9 mouse cellular contexts compared by ENCODE assay signal in the genomic region with DNA sequence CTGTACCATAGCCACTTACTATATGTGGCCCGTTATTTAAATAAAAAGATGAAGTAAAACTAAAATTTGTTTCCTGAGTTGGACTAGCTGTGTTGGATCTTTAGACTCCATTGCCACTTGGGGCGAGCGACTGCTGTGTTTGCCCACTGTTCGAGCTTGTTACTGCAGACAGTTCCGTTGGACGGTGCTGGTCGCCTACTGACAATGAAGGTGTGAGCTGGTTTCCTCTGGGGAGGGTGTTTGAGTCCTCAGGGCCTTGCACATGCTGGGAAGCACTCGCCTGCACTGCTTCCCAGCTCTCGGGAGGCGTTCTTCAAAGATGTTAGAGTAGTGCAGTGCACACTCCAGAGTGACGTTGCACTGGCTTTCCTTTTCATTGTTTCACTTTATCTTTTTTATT. TPM values are rescaled to one million over a fixed set of nuclear protein-coding genes. Genes with fewer than 3 reads are reported as not detected.
DNase-seq lines count a peak whose midpoint lies in the region; ATAC-seq and TF ChIP-seq lines count a peak whose summit lies in the region.
"Had no signal": no experiment of that assay in that cellular context is flagged by ENCODE, and none has a peak within 500 bp of the region (broad histone marks: within the 10 kb centered on the region; RNA-seq: fewer than 3 reads in every experiment).

No protein-coding gene starts in this region.

- H3K36me3 ChIP-seq in heart, embryonic 14.5 days (ENCODE audit: control insufficient read depth, insufficient read depth, low read length), result peaks cover 4% of the 10 kb centered on the region; the same call in 1 of the 2 replicates
- H3K36me3 ChIP-seq in liver, embryonic 16.5 days (ENCODE audit: control insufficient read depth, insufficient read depth), result no peaks in the 10 kb centered on the region
- no peaks in the 10 kb centered on the region for H3K36me3 ChIP-seq in stomach, embryonic 16.5 days (ENCODE audit: control insufficient read depth, insufficient read depth, low read length)

- H3K4me2 ChIP-seq in heart, embryonic 14.5 days (ENCODE audit: low read length), result peak overlapping the region; percentile 79
- peak overlapping the region; percentile 76 for H3K4me2 ChIP-seq in liver, embryonic 16.5 days (ENCODE audit: low read depth, low read length)
- peak overlapping the region; percentile 87 for H3K4me2 ChIP-seq in stomach, embryonic 16.5 days (ENCODE audit: low read depth, low read length)

- no peak for DNase-seq in layer of hippocampus, adult 2 months (ENCODE audit: low spot score in 2 of 2)
- no peak for DNase-seq in layer of hippocampus, adult 9-11 months
- DNase-seq in R1 (ENCODE audit: low read depth, low spot score), result peak; percentile 25
- no peak for DNase-seq in layer of hippocampus, postnatal 36 days
- DNase-seq in adrenal gland, postnatal 25 days, result no peak

- H3K4me1 ChIP-seq in heart, embryonic 14.5 days (ENCODE audit: control insufficient read depth in 2 of 2, insufficient read depth in 2 of 2, low read length in 2 of 2), result peaks cover 17 to 55% of the 10 kb centered on the region in 2 experiments
- peaks cover 47% of the 10 kb centered on the region for H3K4me1 ChIP-seq in liver, embryonic 16.5 days (ENCODE audit: control insufficient read depth, low read depth, low read length)
- H3K4me1 ChIP-seq in stomach, embryonic 16.5 days (ENCODE audit: control insufficient read depth, insufficient read depth, low read length), result peaks cover 49% of the 10 kb centered on the region

- peak overlapping the region; percentile 99 for H3K9ac ChIP-seq in heart, embryonic 14.5 days (ENCODE audit: low read length)
- H3K9ac ChIP-seq in liver, embryonic 16.5 days (ENCODE audit: low read depth, low read length), result peak overlapping the region; percentile 13; the same call in 1 of the 2 replicates
- H3K9ac ChIP-seq in stomach, embryonic 16.5 days (ENCODE audit: low read length), result peak overlapping the region; percentile 56

- H3K27me3 ChIP-seq in heart, embryonic 14.5 days (ENCODE audit: control insufficient read depth, insufficient read depth, low read length), result no peaks in the 10 kb centered on the region
- H3K27me3 ChIP-seq in liver, embryonic 16.5 days (ENCODE audit: control insufficient read depth, insufficient read depth, low read depth, low read length), result no peaks in the 10 kb centered on the region
- H3K27me3 ChIP-seq in stomach, embryonic 16.5 days (ENCODE audit: control insufficient read depth, insufficient read depth, low read length), result no peaks in the 10 kb centered on the region

- TF ChIP-seq CTCF in layer of hippocampus, adult 2 months (conservative IDR thresholded peaks at IDR 0.05), result no peak

- H3K4me3 ChIP-seq in layer of hippocampus, adult 2 months, result peak overlapping the region; percentile 85
- peak overlapping the region; percentile 33 to 99 for H3K4me3 ChIP-seq in heart, embryonic 14.5 days (ENCODE audit: control insufficient read depth in 1 of 2, insufficient read depth in 1 of 2, low read depth in 1 of 2, low read length in 2 of 2)
- peak overlapping the region; percentile 98 for H3K4me3 ChIP-seq in liver, embryonic 16.5 days (ENCODE audit: low read depth, low read length)
- peak overlapping the region; percentile 85 for H3K4me3 ChIP-seq in stomach, embryonic 16.5 days (replicated peaks; ENCODE audit: low read length)

- no peaks in the 10 kb centered on the region for H3K9me3 ChIP-seq in heart, embryonic 14.5 days (ENCODE audit: control insufficient read depth, low read length)
- no peaks in the 10 kb centered on the region for H3K9me3 ChIP-seq in liver, embryonic 16.5 days (replicated peaks; ENCODE audit: control insufficient read depth, low read length)
- no peaks in the 10 kb centered on the region for H3K9me3 ChIP-seq in stomach, embryonic 16.5 days (replicated peaks; ENCODE audit: control insufficient read depth, low read length)

- 10% methylated on average over 11 of the region's 11 CpGs for WGBS in heart, embryonic 14.5 days
- WGBS in liver, embryonic 16.5 days (ENCODE audit: insufficient replicate concordance), result 17% methylated on average over 11 of the region's 11 CpGs
- 40% methylated on average over 11 of the region's 11 CpGs for WGBS in stomach, embryonic 16.5 days

- H3K27ac ChIP-seq in layer of hippocampus, adult 2 months, result peak overlapping the region; percentile 98
- H3K27ac ChIP-seq in heart, embryonic 14.5 days (replicated peaks in 1 of 2; ENCODE audit: control insufficient read depth in 1 of 2, insufficient read depth in 1 of 2, low read depth in 2 of 2, low read length in 2 of 2), result peak overlapping the region; percentile 89 to 90
- peak overlapping the region; percentile 97 for H3K27ac ChIP-seq in liver, embryonic 16.5 days (ENCODE audit: low read length)
- peak overlapping the region; percentile 91 for H3K27ac ChIP-seq in stomach, embryonic 16.5 days (ENCODE audit: low read length)

- ATAC-seq in heart, embryonic 14.5 days (ENCODE audit: insufficient number of reproducible peaks, insufficient read depth, low FRiP score, low read depth), result no peak
- ATAC-seq in liver, embryonic 16.5 days (ENCODE audit: low read depth), result no peak
- ATAC-seq in stomach, embryonic 16.5 days (ENCODE audit: insufficient read depth, low FRiP score), result no peak

RNA-seq across cellular contexts. Expression of gene Arpc2, which starts 3.7 kb away (rescaled TPM):
- total RNA-seq in layer of hippocampus, adult 2 months (2021), result 100 to 1,000 TPM; 393 to 396 TPM
- polyA plus RNA-seq in heart, embryonic 14.5 days (2014; fragmentation: Nextera tagmentation; extraction: Ambion mirVana), result 351 and 359 TPM in 2 replicates
- polyA plus RNA-seq in liver, embryonic 16.5 days (2015; fragmentation: Nextera tagmentation; extraction: Ambion mirVana), result 181 and 187 TPM in 2 replicates
- 544 and 546 TPM in 2 replicates for polyA plus RNA-seq in stomach, embryonic 16.5 days (2015; fragmentation: Nextera tagmentation; extraction: Ambion mirVana)
- total RNA-seq in layer of hippocampus, postnatal 36 days (2021), result 100 to 1,000 TPM; 394 to 402 TPM
- 170 and 172 TPM in 2 replicates for total RNA-seq in adrenal gland, postnatal 25 days (2021)

RNA-seq across cellular contexts. Expression of gene Gpbar1, which starts 38.7 kb away (rescaled TPM):
- not detected for total RNA-seq in layer of hippocampus, adult 2 months (2021)
- 0.57 and 0.69 TPM in 2 replicates for polyA plus RNA-seq in heart, embryonic 14.5 days (2014; fragmentation: Nextera tagmentation; extraction: Ambion mirVana)
- 0.36 and 0.39 TPM in 2 replicates for polyA plus RNA-seq in liver, embryonic 16.5 days (2015; fragmentation: Nextera tagmentation; extraction: Ambion mirVana)
- 1.0 and 1.2 TPM in 2 replicates for polyA plus RNA-seq in stomach, embryonic 16.5 days (2015; fragmentation: Nextera tagmentation; extraction: Ambion mirVana)
- total RNA-seq in layer of hippocampus, postnatal 36 days (2021), result not detected
- total RNA-seq in adrenal gland, postnatal 25 days (2021), result not detected in 2 replicates
- total RNA-seq: common myeloid progenitor, adult 5-6 weeks had no signal

RNA-seq across cellular contexts. Expression of gene Aamp, which starts 44.9 kb away (rescaled TPM):
- total RNA-seq in layer of hippocampus, adult 2 months (2021), result 100 to 1,000 TPM; 153 to 155 TPM
- 180 and 187 TPM in 2 replicates for polyA plus RNA-seq in heart, embryonic 14.5 days (2014; fragmentation: Nextera tagmentation; extraction: Ambion mirVana)
- polyA plus RNA-seq in liver, embryonic 16.5 days (2015; fragmentation: Nextera tagmentation; extraction: Ambion mirVana), result 95.6 and 97.5 TPM in 2 replicates
- polyA plus RNA-seq in stomach, embryonic 16.5 days (2015; fragmentation: Nextera tagmentation; extraction: Ambion mirVana), result 227 and 252 TPM in 2 replicates
- 100 to 1,000 TPM; 148 to 159 TPM for total RNA-seq in layer of hippocampus, postnatal 36 days (2021)
- 157 and 183 TPM in 2 replicates for total RNA-seq in adrenal gland, postnatal 25 days (2021)

RNA-seq across cellular contexts. Expression of gene Pnkd, which starts 45.1 kb away (rescaled TPM):
- total RNA-seq in layer of hippocampus, adult 2 months (2021), result 100 to 1,000 TPM; 171 to 185 TPM
- polyA plus RNA-seq in heart, embryonic 14.5 days (2014; fragmentation: Nextera tagmentation; extraction: Ambion mirVana), result 320 and 338 TPM in 2 replicates
- 34.0 and 37.5 TPM in 2 replicates for polyA plus RNA-seq in liver, embryonic 16.5 days (2015; fragmentation: Nextera tagmentation; extraction: Ambion mirVana)
- polyA plus RNA-seq in stomach, embryonic 16.5 days (2015; fragmentation: Nextera tagmentation; extraction: Ambion mirVana), result 108 and 119 TPM in 2 replicates
- 100 to 1,000 TPM; 168 to 188 TPM for total RNA-seq in layer of hippocampus, postnatal 36 days (2021)
- total RNA-seq in adrenal gland, postnatal 25 days (2021), result 65.2 and 75.9 TPM in 2 replicates

RNA-seq across cellular contexts. Expression of gene Cxcr1, which starts 45.2 kb away (rescaled TPM):
- total RNA-seq in layer of hippocampus, adult 2 months (2021), result not detected
- polyA plus RNA-seq in heart, embryonic 14.5 days (2014; fragmentation: Nextera tagmentation; extraction: Ambion mirVana), result not detected in 2 replicates
- 0.07 TPM in 1 of 2 replicates, not detected in the other for polyA plus RNA-seq in liver, embryonic 16.5 days (2015; fragmentation: Nextera tagmentation; extraction: Ambion mirVana)
- not detected in 2 replicates for polyA plus RNA-seq in stomach, embryonic 16.5 days (2015; fragmentation: Nextera tagmentation; extraction: Ambion mirVana)
- total RNA-seq in layer of hippocampus, postnatal 36 days (2021), result not detected
- not detected in 2 replicates for total RNA-seq in adrenal gland, postnatal 25 days (2021)
- total RNA-seq: common myeloid progenitor, adult 5-6 weeks had no signal

Comparison
In these comparisons a context has a peak if more than half of its experiments do, and no peak if none do; other contexts are left out.
1. H3K9ac ChIP-seq: peak in every context shown above with its lines; median percentile 99 in heart, embryonic 14.5 days; 56 in stomach, embryonic 16.5 days; 13 in liver, embryonic 16.5 days.